Mouse (Mus musculus): ENCODE data around the gene Plxna2. TPM values are rescaled to one million over a fixed set of nuclear protein-coding genes. Genes with fewer than 3 reads are reported as not detected.

The Plxna2 gene
- 6.7 and 12.1 TPM in 2 replicates for total RNA-seq (2014; rRNA removed)
- polyA plus RNA-seq (2012; rRNA removed) = 6.6 and 8.6 TPM in 2 replicates

- DNase-seq (ENCODE audit: extremely low read depth, low read depth, low spot score) = no peak
- 94% methylated on average over 2 of the region's 2 CpGs for WGBS
- Histone ChIP-seq H3K27ac (replicated peaks; ENCODE audit: insufficient read depth, low read depth, low read length) (no peak within 1 kb of the TSS), H3K4me1 (ENCODE audit: control insufficient read depth, insufficient read depth, low read length) (peaks cover 9% of the 10 kb centered on the region), H3K36me3 (ENCODE audit: control insufficient read depth, insufficient read depth, low read length) (no peaks in the 10 kb centered on the region), H3K79me2 (ENCODE audit: control insufficient read depth, insufficient read depth, low read length) (peaks cover 11% of the 10 kb centered on the region; the same call in 1 of the 2 replicates), H3K4me3 (ENCODE audit: insufficient read depth, low read depth, low read length) (no peak within 1 kb of the TSS), H3K27me3 (ENCODE audit: control insufficient read depth, insufficient read depth, low read length) (no peaks in the 10 kb centered on the region), H3K9ac (ENCODE audit: low read depth, low read length) (no peak within 1 kb of the TSS; the same call in 1 of the 2 replicates)
- TF ChIP-seq CTCF (IDR thresholded peaks at IDR 0.05; ENCODE audit: low read depth, low read length) (no peak), POLR2A (IDR thresholded peaks at IDR 0.05; ENCODE audit: extremely low read depth, insufficient read depth, low read length) (no peak)
Observed at GRCm38 (mm10) chr1:194617918-194618317, at the start of gene Plxna2. Gene Plxna2 (plus strand): TSS chr1:194618218.

- H3K79me2 ChIP-seq (ENCODE audit: control insufficient read depth, insufficient read depth, low read length) = no peaks in the 10 kb centered on the region
- DNase-seq (ENCODE audit: extremely low read depth, low read depth, low spot score) = no peak
- no peak overlapping the region for H3K4me3 ChIP-seq (ENCODE audit: insufficient read depth, low read depth, low read length)
- H3K9ac ChIP-seq (ENCODE audit: low read depth, low read length) = no peak overlapping the region
- no peak overlapping the region for H3K27ac ChIP-seq (replicated peaks; ENCODE audit: insufficient read depth, low read depth, low read length)
- no peak for TF ChIP-seq POLR2A (IDR thresholded peaks at IDR 0.05; ENCODE audit: extremely low read depth, insufficient read depth, low read length)
- no peaks in the 10 kb centered on the region for H3K4me1 ChIP-seq (ENCODE audit: control insufficient read depth, insufficient read depth, low read length)
- no peaks in the 10 kb centered on the region for H3K36me3 ChIP-seq (ENCODE audit: control insufficient read depth, insufficient read depth, low read length)
- WGBS = 74% methylated on average over 3 of the region's 3 CpGs
- no peaks in the 10 kb centered on the region for H3K27me3 ChIP-seq (ENCODE audit: control insufficient read depth, insufficient read depth, low read length)
Observed at GRCm38 (mm10) chr1:194573870-194574269, 44.1 kb upstream of the Plxna2 start.

GRCm38 (mm10) chr1:194578270-194578669 is 39.7 kb upstream of the Plxna2 start:
- no peaks in the 10 kb centered on the region for H3K4me1 ChIP-seq (ENCODE audit: control insufficient read depth, insufficient read depth, low read length)
- no peaks in the 10 kb centered on the region for H3K27me3 ChIP-seq (ENCODE audit: control insufficient read depth, insufficient read depth, low read length)
- WGBS = 79% methylated on average over 3 of the region's 3 CpGs
- TF ChIP-seq POLR2A (IDR thresholded peaks at IDR 0.05; ENCODE audit: extremely low read depth, insufficient read depth, low read length) = no peak
- TF ChIP-seq CTCF (IDR thresholded peaks at IDR 0.05; ENCODE audit: low read depth, low read length) = no peak
- H3K79me2 ChIP-seq (ENCODE audit: control insufficient read depth, insufficient read depth, low read length) = no peaks in the 10 kb centered on the region
- no peak overlapping the region for H3K9ac ChIP-seq (ENCODE audit: low read depth, low read length)
- no peak overlapping the region for H3K4me3 ChIP-seq (ENCODE audit: insufficient read depth, low read depth, low read length)
- no peak overlapping the region for H3K27ac ChIP-seq (replicated peaks; ENCODE audit: insufficient read depth, low read depth, low read length)
- no peak for DNase-seq (ENCODE audit: extremely low read depth, low read depth, low spot score)
- H3K36me3 ChIP-seq (ENCODE audit: control insufficient read depth, insufficient read depth, low read length) = no peaks in the 10 kb centered on the region

GRCm38 (mm10) chr1:194580539-194580938 is 37.5 kb upstream of the Plxna2 start:
- no peak overlapping the region for H3K4me3 ChIP-seq (ENCODE audit: insufficient read depth, low read depth, low read length)
- no peaks in the 10 kb centered on the region for H3K4me1 ChIP-seq (ENCODE audit: control insufficient read depth, insufficient read depth, low read length)
- no peak overlapping the region for H3K9ac ChIP-seq (ENCODE audit: low read depth, low read length)
- H3K27ac ChIP-seq (replicated peaks; ENCODE audit: insufficient read depth, low read depth, low read length) = no peak overlapping the region
- DNase-seq (ENCODE audit: extremely low read depth, low read depth, low spot score) = no peak
- no peaks in the 10 kb centered on the region for H3K36me3 ChIP-seq (ENCODE audit: control insufficient read depth, insufficient read depth, low read length)
- no peaks in the 10 kb centered on the region for H3K79me2 ChIP-seq (ENCODE audit: control insufficient read depth, insufficient read depth, low read length)
- TF ChIP-seq CTCF (IDR thresholded peaks at IDR 0.05; ENCODE audit: low read depth, low read length) (no peak), POLR2A (IDR thresholded peaks at IDR 0.05; ENCODE audit: extremely low read depth, insufficient read depth, low read length) (no peak)
- no peaks in the 10 kb centered on the region for H3K27me3 ChIP-seq (ENCODE audit: control insufficient read depth, insufficient read depth, low read length)

GRCm38 (mm10) chr1:194586670-194587069 is 31.3 kb upstream of the Plxna2 start:
- no peaks in the 10 kb centered on the region for H3K36me3 ChIP-seq (ENCODE audit: control insufficient read depth, insufficient read depth, low read length)
- WGBS = 95% methylated on average over 1 of the region's 1 CpGs

GRCm38 (mm10) chr1:194587532-194587931 is 30.5 kb upstream of the Plxna2 start:
- no peaks in the 10 kb centered on the region for H3K36me3 ChIP-seq (ENCODE audit: control insufficient read depth, insufficient read depth, low read length)
- TF ChIP-seq CTCF (IDR thresholded peaks at IDR 0.05; ENCODE audit: low read depth, low read length) = no peak
- no peak for TF ChIP-seq POLR2A (IDR thresholded peaks at IDR 0.05; ENCODE audit: extremely low read depth, insufficient read depth, low read length)
- H3K4me3 ChIP-seq (ENCODE audit: insufficient read depth, low read depth, low read length) = no peak overlapping the region
- H3K9ac ChIP-seq (ENCODE audit: low read depth, low read length) = no peak overlapping the region
- H3K27me3 ChIP-seq (ENCODE audit: control insufficient read depth, insufficient read depth, low read length) = no peaks in the 10 kb centered on the region
- peak; percentile 56 for DNase-seq (ENCODE audit: extremely low read depth, low read depth, low spot score)
- no peaks in the 10 kb centered on the region for H3K4me1 ChIP-seq (ENCODE audit: control insufficient read depth, insufficient read depth, low read length)
- H3K79me2 ChIP-seq (ENCODE audit: control insufficient read depth, insufficient read depth, low read length) = no peaks in the 10 kb centered on the region
- H3K27ac ChIP-seq (replicated peaks; ENCODE audit: insufficient read depth, low read depth, low read length) = no peak overlapping the region

More at GRCm38 (mm10) chr1:194586670-194587069, 31.3 kb upstream of the Plxna2 start:
- Histone ChIP-seq H3K27me3 (ENCODE audit: control insufficient read depth, insufficient read depth, low read length) (no peaks in the 10 kb centered on the region), H3K27ac (replicated peaks; ENCODE audit: insufficient read depth, low read depth, low read length) (no peak overlapping the region), H3K9ac (ENCODE audit: low read depth, low read length) (no peak overlapping the region), H3K4me1 (ENCODE audit: control insufficient read depth, insufficient read depth, low read length) (no peaks in the 10 kb centered on the region), H3K79me2 (ENCODE audit: control insufficient read depth, insufficient read depth, low read length) (no peaks in the 10 kb centered on the region), H3K4me3 (ENCODE audit: insufficient read depth, low read depth, low read length) (no peak overlapping the region)
- no peak for TF ChIP-seq CTCF (IDR thresholded peaks at IDR 0.05; ENCODE audit: low read depth, low read length)
- TF ChIP-seq POLR2A (IDR thresholded peaks at IDR 0.05; ENCODE audit: extremely low read depth, insufficient read depth, low read length) = no peak
- no peak for DNase-seq (ENCODE audit: extremely low read depth, low read depth, low spot score)
